Mouse (Mus musculus) cerebral cortex, adult 2 months (tissue): ENCODE measurements around the gene Pnmal1.

Experiments used
- WGBS: fragments of 180-500 bp; shearing (Covaris S2); methylation state at CpG from one replicate; pipeline ENCODE4 v1.1.7; 2018; 5-methylcytosine and 5-hydroxymethylcytosine counted together

Gene Pnmal1

GRCm38 (mm10) chr7:16924037-16924834 lies 35.2 kb upstream of the Pnmal1 start, which contains the start of gene Calm3:
TSS of gene Calm3 (minus strand) at chr7:16924114.
- WGBS: 1% methylated on average over 64 of the region's 64 CpGs

- WGBS: 31% methylated on average over 2 of the region's 2 CpGs
These were observed 31.1 kb upstream of the Pnmal1 start for GRCm38 (mm10) chr7:16928341-16928740.

- 0% methylated on average over 1 of the region's 1 CpGs for WGBS
These were observed 28.6 kb upstream of the Pnmal1 start for GRCm38 (mm10) chr7:16930850-16931249.

GRCm38 (mm10) chr7:16931968-16932627 lies 27.4 kb upstream of the Pnmal1 start:
- 15% methylated on average over 14 of the region's 14 CpGs for WGBS

GRCm38 (mm10) chr7:16932704-16933577 lies 26.5 kb upstream of the Pnmal1 start:
- 22% methylated on average over 14 of the region's 14 CpGs for WGBS

- WGBS: 50% methylated on average over 4 of the region's 4 CpGs
These were observed 22.2 kb upstream of the Pnmal1 start for GRCm38 (mm10) chr7:16937312-16937711.

- 50% methylated on average over 17 of the region's 17 CpGs for WGBS
These were observed 21.2 kb upstream of the Pnmal1 start for GRCm38 (mm10) chr7:16938117-16938791.

- 29% methylated on average over 7 of the region's 7 CpGs for WGBS
These were observed 19.2 kb upstream of the Pnmal1 start for GRCm38 (mm10) chr7:16940292-16940691.

- 48% methylated on average over 4 of the region's 4 CpGs for WGBS
These were observed 16.6 kb upstream of the Pnmal1 start for GRCm38 (mm10) chr7:16942861-16943260.

- WGBS: 16% methylated on average over 36 of the region's 36 CpGs
These were observed 15.2 kb upstream of the Pnmal1 start, which contains the start of gene Pnmal2 for GRCm38 (mm10) chr7:16944061-16944807. TSS of gene Pnmal2 (plus strand) at chr7:16944682.

- 5% methylated on average over 22 of the region's 22 CpGs for WGBS
These were observed 14.6 kb upstream of the Pnmal1 start for GRCm38 (mm10) chr7:16944808-16945315.

- WGBS: 27% methylated on average over 17 of the region's 17 CpGs
These were observed 14.1 kb upstream of the Pnmal1 start for GRCm38 (mm10) chr7:16945419-16945818.

GRCm38 (mm10) chr7:16946441-16947348 lies 12.8 kb upstream of the Pnmal1 start:
- 6% methylated on average over 53 of the region's 53 CpGs for WGBS

GRCm38 (mm10) chr7:16947349-16947895 lies 12.1 kb upstream of the Pnmal1 start:
- WGBS: 11% methylated on average over 21 of the region's 22 CpGs

GRCm38 (mm10) chr7:16947959-16948361 lies 11.5 kb upstream of the Pnmal1 start:
- WGBS: 5% methylated on average over 4 of the region's 4 CpGs

GRCm38 (mm10) chr7:16948923-16949458 lies 10.5 kb upstream of the Pnmal1 start:
- 59% methylated on average over 8 of the region's 8 CpGs for WGBS

- 7% methylated on average over 29 of the region's 29 CpGs for WGBS
These were observed 9.3 kb upstream of the Pnmal1 start for GRCm38 (mm10) chr7:16949908-16950841.
